Mouse (Mus musculus): ENCODE results near the gene Nsg2. TPM values are rescaled to one million over a fixed set of nuclear protein-coding genes. Genes with fewer than 3 reads are reported as not detected.
"Not testable (repeated sequence)": the region's sequence is repeated elsewhere in the genome, so short reads cannot be mapped to it uniquely, and the experiment has no call there.

Gene Nsg2
- 1.2 and 1.7 TPM in 2 replicates for polyA plus RNA-seq (2012; rRNA removed)

GRCm38 (mm10) chr11:32000281-32000680 lies at the start of gene Nsg2:
TSS of gene Nsg2 (plus strand) at chr11:32000463.
- WGBS: 2% methylated on average over 16 of the region's 16 CpGs
- Histone ChIP-seq H3K4me1 (ENCODE audit: control insufficient read depth, insufficient read depth, low read length) (no peaks in the 10 kb centered on the region), H3K4me3 (replicated peaks; ENCODE audit: extremely low read depth, low read depth, low read length) (no peak within 1 kb of the TSS)
- DNase-seq: peak; percentile 16
- TF ChIP-seq CTCF (IDR thresholded peaks at IDR 0.05; ENCODE audit: insufficient read depth, low read length): peak; percentile 46; the same call in 1 of the 2 replicates
- no peak for TF ChIP-seq POLR2A (IDR thresholded peaks at IDR 0.05; ENCODE audit: borderline replicate concordance, extremely low read depth, low read depth, low read length)

GRCm38 (mm10) chr11:31960071-31960470 lies 40.2 kb upstream of the Nsg2 start:
- no peak for DNase-seq

GRCm38 (mm10) chr11:31963993-31964392 lies 36.3 kb upstream of the Nsg2 start:
- 91% methylated on average over 1 of the region's 1 CpGs for WGBS
- H3K4me3 ChIP-seq (replicated peaks; ENCODE audit: extremely low read depth, low read depth, low read length): no peak overlapping the region
- TF ChIP-seq POLR2A (IDR thresholded peaks at IDR 0.05; ENCODE audit: borderline replicate concordance, extremely low read depth, low read depth, low read length): no peak
- no peak for TF ChIP-seq CTCF (IDR thresholded peaks at IDR 0.05; ENCODE audit: insufficient read depth, low read length)
- no peaks in the 10 kb centered on the region for H3K4me1 ChIP-seq (ENCODE audit: control insufficient read depth, insufficient read depth, low read length)
- DNase-seq: no peak

More at GRCm38 (mm10) chr11:31960071-31960470, 40.2 kb upstream of the Nsg2 start:
- no peak for TF ChIP-seq POLR2A (IDR thresholded peaks at IDR 0.05; ENCODE audit: borderline replicate concordance, extremely low read depth, low read depth, low read length)
- no peak for TF ChIP-seq CTCF (IDR thresholded peaks at IDR 0.05; ENCODE audit: insufficient read depth, low read length)
- no peaks in the 10 kb centered on the region for H3K4me1 ChIP-seq (ENCODE audit: control insufficient read depth, insufficient read depth, low read length)
- no peak overlapping the region for H3K4me3 ChIP-seq (replicated peaks; ENCODE audit: extremely low read depth, low read depth, low read length)

GRCm38 (mm10) chr11:31965256-31966134 lies 34.8 kb upstream of the Nsg2 start, which contains the start of gene 4930524B15Rik:
TSS of gene 4930524B15Rik (plus strand) at chr11:31965592.
- Histone ChIP-seq H3K4me1 (ENCODE audit: control insufficient read depth, insufficient read depth, low read length) (no peaks in the 10 kb centered on the region), H3K4me3 (replicated peaks; ENCODE audit: extremely low read depth, low read depth, low read length) (no peak within 1 kb of the TSS)
- TF ChIP-seq POLR2A (IDR thresholded peaks at IDR 0.05; ENCODE audit: borderline replicate concordance, extremely low read depth, low read depth, low read length) (no peak), CTCF (IDR thresholded peaks at IDR 0.05; ENCODE audit: insufficient read depth, low read length) (no peak)
- no peak for DNase-seq
- WGBS: 45% methylated on average over 49 of the region's 49 CpGs

- Histone ChIP-seq H3K4me1 (ENCODE audit: control insufficient read depth, insufficient read depth, low read length) (no peaks in the 10 kb centered on the region), H3K4me3 (replicated peaks; ENCODE audit: extremely low read depth, low read depth, low read length) (no peak overlapping the region)
- WGBS: 53% methylated on average over 4 of the region's 4 CpGs
- no peak for DNase-seq
- TF ChIP-seq CTCF (IDR thresholded peaks at IDR 0.05; ENCODE audit: insufficient read depth, low read length) (no peak), POLR2A (IDR thresholded peaks at IDR 0.05; ENCODE audit: borderline replicate concordance, extremely low read depth, low read depth, low read length) (no peak)
Measured at GRCm38 (mm10) chr11:31974132-31974531, 26.1 kb upstream of the Nsg2 start.

- DNase-seq: no peak
- no peak overlapping the region for H3K4me3 ChIP-seq (replicated peaks; ENCODE audit: extremely low read depth, low read depth, low read length)
- WGBS: 54% methylated on average over 8 of the region's 8 CpGs
- TF ChIP-seq POLR2A (IDR thresholded peaks at IDR 0.05; ENCODE audit: borderline replicate concordance, extremely low read depth, low read depth, low read length): no peak
- TF ChIP-seq CTCF (IDR thresholded peaks at IDR 0.05; ENCODE audit: insufficient read depth, low read length): no peak
- no peaks in the 10 kb centered on the region for H3K4me1 ChIP-seq (ENCODE audit: control insufficient read depth, insufficient read depth, low read length)
Measured at GRCm38 (mm10) chr11:31974826-31975225, 25.4 kb upstream of the Nsg2 start.

GRCm38 (mm10) chr11:31975678-31976077 lies 24.6 kb upstream of the Nsg2 start:
- TF ChIP-seq POLR2A (IDR thresholded peaks at IDR 0.05; ENCODE audit: borderline replicate concordance, extremely low read depth, low read depth, low read length): no peak
- no peak for TF ChIP-seq CTCF (IDR thresholded peaks at IDR 0.05; ENCODE audit: insufficient read depth, low read length)
- Histone ChIP-seq H3K4me3 (replicated peaks; ENCODE audit: extremely low read depth, low read depth, low read length) (no peak overlapping the region), H3K4me1 (ENCODE audit: control insufficient read depth, insufficient read depth, low read length) (no peaks in the 10 kb centered on the region)
- WGBS: 59% methylated on average over 5 of the region's 5 CpGs
- DNase-seq: no peak

GRCm38 (mm10) chr11:31976137-31976536 lies 24.1 kb upstream of the Nsg2 start:
- no peak for TF ChIP-seq POLR2A (IDR thresholded peaks at IDR 0.05; ENCODE audit: borderline replicate concordance, extremely low read depth, low read depth, low read length)
- no peak for TF ChIP-seq CTCF (IDR thresholded peaks at IDR 0.05; ENCODE audit: insufficient read depth, low read length)
- no peak for DNase-seq
- Histone ChIP-seq H3K4me1 (ENCODE audit: control insufficient read depth, insufficient read depth, low read length) (no peaks in the 10 kb centered on the region), H3K4me3 (replicated peaks; ENCODE audit: extremely low read depth, low read depth, low read length) (no peak overlapping the region)
- WGBS: 45% methylated on average over 5 of the region's 5 CpGs

- H3K4me3 ChIP-seq (replicated peaks; ENCODE audit: extremely low read depth, low read depth, low read length); DNase-seq; H3K4me1 ChIP-seq (ENCODE audit: control insufficient read depth, insufficient read depth, low read length): not testable (repeated sequence)
- 92% methylated on average over 5 of the region's 5 CpGs for WGBS
Measured at GRCm38 (mm10) chr11:31980089-31980488, 20.2 kb upstream of the Nsg2 start.

- no peak for DNase-seq
- H3K4me1 ChIP-seq (ENCODE audit: control insufficient read depth, insufficient read depth, low read length): no peaks in the 10 kb centered on the region
- TF ChIP-seq CTCF (IDR thresholded peaks at IDR 0.05; ENCODE audit: insufficient read depth, low read length): no peak
- TF ChIP-seq POLR2A (IDR thresholded peaks at IDR 0.05; ENCODE audit: borderline replicate concordance, extremely low read depth, low read depth, low read length): no peak
- 85% methylated on average over 7 of the region's 7 CpGs for WGBS
- H3K4me3 ChIP-seq (replicated peaks; ENCODE audit: extremely low read depth, low read depth, low read length): no peak overlapping the region
Measured at GRCm38 (mm10) chr11:31981830-31982229, 18.4 kb upstream of the Nsg2 start.

GRCm38 (mm10) chr11:31982247-31982943 lies 17.9 kb upstream of the Nsg2 start:
- not testable (repeated sequence) for H3K4me3 ChIP-seq (replicated peaks; ENCODE audit: extremely low read depth, low read depth, low read length); H3K4me1 ChIP-seq (ENCODE audit: control insufficient read depth, insufficient read depth, low read length); DNase-seq
- 82% methylated on average over 13 of the region's 13 CpGs for WGBS
